Mouse (Mus musculus) neural tube, embryonic 11.5 days (tissue): ENCODE data around the gene Stat5b. TPM values are rescaled to one million over a fixed set of nuclear protein-coding genes. Genes with fewer than 3 reads are reported as not detected.

Experiments used
- ATAC-seq: fragments of 200-750 bp; cut with Nextera tagmentation; 2 replicates; pipeline ENCODE4 v1.8.0; 2017; ENCODE audit warnings: moderate number of reproducible peaks, mild to moderate bottlenecking, moderate TSS enrichment, moderate library complexity; ENCODE audit not compliant: insufficient read depth, low FRiP score, low TSS enrichment
- DNase-seq: peaks from one replicate; pipeline ENCODE4 v3.0.0-alpha.2; 2015; ENCODE audit warnings: low spot score
- H3K27ac ChIP-seq: fragments of 300-500 bp; sonication (generic); 2 replicates; pipeline ENCODE4 v1.5.1; 2014; ENCODE audit warnings: low read depth, mild to moderate bottlenecking, low read length
- H3K27me3 ChIP-seq: fragments of 300-500 bp; sonication (generic); 2 replicates; pipeline ENCODE4 v1.6.1; 2014; ENCODE audit warnings: mild to moderate bottlenecking, low read length, mixed read lengths; ENCODE audit not compliant: control insufficient read depth, insufficient read depth
- H3K36me3 ChIP-seq: fragments of 300-500 bp; sonication (generic); 2 replicates; pipeline ENCODE4 v1.6.1; 2014; ENCODE audit warnings: mild to moderate bottlenecking, low read length, moderate library complexity, mixed read lengths; ENCODE audit not compliant: control insufficient read depth, insufficient read depth
- H3K4me1 ChIP-seq: fragments of 300-500 bp; sonication (generic); 2 replicates; pipeline ENCODE4 v1.6.1; 2014; ENCODE audit warnings: low read length, mixed read lengths; ENCODE audit not compliant: control insufficient read depth, insufficient read depth
- H3K4me2 ChIP-seq: fragments of 300-500 bp; sonication (generic); 2 replicates; pipeline ENCODE4 v1.6.1; 2014; ENCODE audit warnings: low read depth, mild to moderate bottlenecking, moderate library complexity
- H3K4me3 ChIP-seq: fragments of 300-500 bp; sonication (generic); 2 replicates; pipeline ENCODE4 v1.5.1; 2014; ENCODE audit warnings: low read depth, low read length
- H3K9ac ChIP-seq: fragments of 300-500 bp; sonication (generic); 2 replicates; pipeline ENCODE4 v1.6.1; 2014; ENCODE audit warnings: mild to moderate bottlenecking, low read length
- H3K9me3 ChIP-seq: fragments of 300-500 bp; sonication (generic); 2 replicates; pipeline ENCODE4 v1.6.1; 2016; ENCODE audit warnings: low read length; ENCODE audit not compliant: control insufficient read depth
- WGBS: fragments of 180-500 bp; shearing (Covaris S2); extraction: QIAGEN DNeasy Blood & Tissue Kit; methylation state at CpG from one replicate; pipeline ENCODE4 v1.1.7; 2014; 5-methylcytosine and 5-hydroxymethylcytosine counted together
- polyA plus RNA-seq: library from polyadenylated mRNA; unstranded; fragments of >200 nt; fragmentation: Nextera tagmentation; extraction: Ambion mirVana; gene quantifications from 2 replicates; pipeline ENCODE4 v1.2.1, GENCODE M21; 2014

Gene Stat5b
- polyA plus RNA-seq, 1 experiment from 2014 or later = 18.3 TPM

GRCm38 (mm10) chr11:100735134-100735865 is 115.2 kb downstream of the Stat5b start:
- no peak for DNase-seq
- no peaks in the 10 kb centered on the region for H3K27me3 ChIP-seq
- H3K4me2 ChIP-seq = no peak overlapping the region
- H3K4me1 ChIP-seq = peaks cover 11% of the 10 kb centered on the region
- ATAC-seq = no peak
- no peak overlapping the region for H3K27ac ChIP-seq
- no peaks in the 10 kb centered on the region for H3K9me3 ChIP-seq
- 91% methylated on average over 9 of the region's 9 CpGs for WGBS
- no peak overlapping the region for H3K4me3 ChIP-seq
- no peak overlapping the region for H3K9ac ChIP-seq
- no peaks in the 10 kb centered on the region for H3K36me3 ChIP-seq

Other genes starting within 250 kb of the Stat5b start
- gene Nkiras2, start 231.5 kb downstream of the Stat5b start, polyA plus RNA-seq = 112 and 115 TPM in 2 replicates
- 77.0 and 81.1 TPM in 2 replicates for gene Dnajc7, start 230.6 kb downstream of the Stat5b start, polyA plus RNA-seq
- gene Zfp385c, start 158.3 kb downstream of the Stat5b start, polyA plus RNA-seq = 0.32 TPM in 1 of 2 replicates, not detected in the other
- gene Dhx58, start 146.5 kb downstream of the Stat5b start, polyA plus RNA-seq = 1.4 and 1.9 TPM in 2 replicates
- 61.3 and 66.4 TPM in 2 replicates for gene Kat2a, start 138.3 kb downstream of the Stat5b start, polyA plus RNA-seq
- gene Hspb9, start 136.9 kb downstream of the Stat5b start, polyA plus RNA-seq = not detected in 2 replicates
- gene Rab5c, start 112.5 kb downstream of the Stat5b start, polyA plus RNA-seq = 58.8 and 63.3 TPM in 2 replicates
- gene Kcnh4, start 90.8 kb downstream of the Stat5b start, polyA plus RNA-seq = 2.2 and 2.4 TPM in 2 replicates
- not detected in 2 replicates for gene Hcrt, start 87.8 kb downstream of the Stat5b start, polyA plus RNA-seq
- 2.2 and 2.4 TPM in 2 replicates for gene Ghdc, start 79.8 kb downstream of the Stat5b start, polyA plus RNA-seq
- 1.3 and 1.9 TPM in 2 replicates for gene Stat5a, start 8.6 kb upstream of the Stat5b start, polyA plus RNA-seq
- gene Stat3, start 88.8 kb upstream of the Stat5b start, polyA plus RNA-seq = 34.7 and 42.1 TPM in 2 replicates
- gene Cavin1, start 120.2 kb upstream of the Stat5b start, polyA plus RNA-seq = 11.4 and 12.3 TPM in 2 replicates
- 50.2 and 54.1 TPM in 2 replicates for gene Atp6v0a1, start 158.7 kb upstream of the Stat5b start, polyA plus RNA-seq
- 5.8 and 5.9 TPM in 2 replicates for gene Naglu, start 219.3 kb upstream of the Stat5b start, polyA plus RNA-seq
- not detected in 2 replicates for gene Hsd17b1, start 227.7 kb upstream of the Stat5b start, polyA plus RNA-seq
- gene Coasy, start 231.8 kb upstream of the Stat5b start, polyA plus RNA-seq = 55.5 and 55.9 TPM in 2 replicates
- 55.6 and 61.6 TPM in 2 replicates for gene Mlx, start 236.6 kb upstream of the Stat5b start, polyA plus RNA-seq
- 49.3 and 50.8 TPM in 2 replicates for gene Psmc3ip, start 244.7 kb upstream of the Stat5b start, polyA plus RNA-seq